Mouse (Mus musculus) kidney, embryonic 15.5 days (tissue): ENCODE results near the gene Nrip1. TPM values are rescaled to one million over a fixed set of nuclear protein-coding genes. Genes with fewer than 3 reads are reported as not detected.

Experiments
- ATAC-seq: fragments of 200-750 bp; cut with Nextera tagmentation; replicated peaks from 2 replicates; pipeline ENCODE4 v1.8.0; 2017; ENCODE audit warnings: moderate TSS enrichment; ENCODE audit not compliant: low FRiP score
- H3K27ac ChIP-seq: fragments of 300-500 bp; sonication (generic); 2 replicates; pipeline ENCODE4 v1.5.1; 2015; ENCODE audit warnings: mild to moderate bottlenecking, inconsistent platforms
- H3K27me3 ChIP-seq: fragments of 300-500 bp; sonication (generic); 2 replicates; pipeline ENCODE4 v1.6.1; 2015; ENCODE audit warnings: inconsistent platforms
- H3K36me3 ChIP-seq: fragments of 300-500 bp; sonication (generic); 2 replicates; pipeline ENCODE4 v1.6.1; 2015; ENCODE audit warnings: inconsistent platforms
- H3K4me1 ChIP-seq: fragments of 300-500 bp; sonication (generic); 2 replicates; pipeline ENCODE4 v1.6.1; 2015; ENCODE audit warnings: inconsistent platforms
- H3K4me2 ChIP-seq: fragments of 300-500 bp; sonication (generic); 2 replicates; pipeline ENCODE4 v1.6.1; 2015; ENCODE audit warnings: moderate library complexity, mild to moderate bottlenecking, inconsistent platforms
- H3K4me3 ChIP-seq: fragments of 300-500 bp; sonication (generic); replicated peaks from 2 replicates; pipeline ENCODE4 v1.5.1; 2015; ENCODE audit warnings: mild to moderate bottlenecking, inconsistent platforms
- H3K9ac ChIP-seq: fragments of 300-500 bp; sonication (generic); 2 replicates; pipeline ENCODE4 v1.6.1; 2015; ENCODE audit warnings: mild to moderate bottlenecking, inconsistent platforms
- H3K9me3 ChIP-seq: fragments of 300-500 bp; sonication (generic); replicated peaks from 2 replicates; pipeline ENCODE4 v1.6.1; 2016; ENCODE audit warnings: inconsistent platforms
- WGBS: fragments of 180-500 bp; shearing (Covaris S2); methylation state at CpG from one replicate; pipeline ENCODE4 v1.1.7; 2015; ENCODE audit warnings: mixed read lengths; 5-methylcytosine and 5-hydroxymethylcytosine counted together
- polyA plus RNA-seq: library from polyadenylated mRNA; unstranded; fragments of >200 nt; fragmentation: Nextera tagmentation; extraction: Ambion mirVana; gene quantifications from 2 replicates; pipeline ENCODE4 v1.2.1, GENCODE M21; 2015

Gene Nrip1
- polyA plus RNA-seq, 1 experiment from 2014 or later: 55.0 TPM

DNA sequence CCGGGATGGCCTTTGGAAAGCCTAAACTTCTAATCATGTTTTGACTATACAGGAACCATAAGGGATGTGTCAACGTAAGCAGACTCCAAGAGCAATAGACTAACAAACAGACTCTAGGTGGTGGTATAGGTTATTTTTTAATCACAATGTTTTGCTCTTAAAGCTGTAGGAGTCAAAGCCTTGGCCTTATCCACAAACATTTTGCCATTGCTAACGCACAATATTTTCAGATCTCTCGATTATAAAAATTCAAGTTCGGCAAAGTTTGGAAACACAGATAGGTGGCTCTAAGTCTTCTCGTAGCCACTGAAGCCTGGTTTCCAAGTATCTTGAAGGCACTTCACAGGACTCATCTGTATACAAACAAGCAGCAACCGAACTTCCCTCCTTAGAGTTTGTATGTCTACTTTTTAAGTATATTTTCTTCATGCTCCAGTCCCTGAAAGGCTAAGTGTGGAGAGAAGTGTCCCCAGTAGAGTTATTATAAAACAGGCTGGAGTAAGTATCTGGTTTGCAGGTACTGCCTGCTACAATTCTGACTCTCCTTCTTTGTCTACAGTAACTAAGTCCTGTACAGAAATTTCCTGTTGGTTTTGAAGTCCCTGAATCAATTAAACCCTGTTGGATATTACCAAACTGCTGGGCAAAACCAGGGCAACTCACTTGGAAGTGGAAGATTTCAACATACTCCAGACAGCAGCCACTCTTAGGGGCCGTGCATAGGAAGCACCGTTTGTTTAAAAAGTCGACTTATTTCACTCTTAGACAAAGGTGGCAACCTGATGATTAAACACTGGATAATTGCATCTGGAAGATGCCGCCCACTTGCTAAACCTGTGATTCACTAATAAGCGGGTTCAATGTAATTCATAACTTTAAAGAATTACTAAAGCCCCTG, 2.7 kb downstream of the Nrip1 start:
- Histone ChIP-seq H3K9me3 (no peaks in the 10 kb centered on the region), H3K4me2 (peak overlapping the region; percentile 58), H3K27me3 (no peaks in the 10 kb centered on the region), H3K27ac (peak overlapping the region; percentile 99), H3K36me3 (peaks cover 9% of the 10 kb centered on the region; the same call in 1 of the 2 replicates), H3K4me3 (peak overlapping the region; percentile 94), H3K9ac (peak overlapping the region; percentile 97), H3K4me1 (peaks cover 53% of the 10 kb centered on the region)
- WGBS: 20% methylated on average over 12 of the region's 12 CpGs
- ATAC-seq: no peak

DNA sequence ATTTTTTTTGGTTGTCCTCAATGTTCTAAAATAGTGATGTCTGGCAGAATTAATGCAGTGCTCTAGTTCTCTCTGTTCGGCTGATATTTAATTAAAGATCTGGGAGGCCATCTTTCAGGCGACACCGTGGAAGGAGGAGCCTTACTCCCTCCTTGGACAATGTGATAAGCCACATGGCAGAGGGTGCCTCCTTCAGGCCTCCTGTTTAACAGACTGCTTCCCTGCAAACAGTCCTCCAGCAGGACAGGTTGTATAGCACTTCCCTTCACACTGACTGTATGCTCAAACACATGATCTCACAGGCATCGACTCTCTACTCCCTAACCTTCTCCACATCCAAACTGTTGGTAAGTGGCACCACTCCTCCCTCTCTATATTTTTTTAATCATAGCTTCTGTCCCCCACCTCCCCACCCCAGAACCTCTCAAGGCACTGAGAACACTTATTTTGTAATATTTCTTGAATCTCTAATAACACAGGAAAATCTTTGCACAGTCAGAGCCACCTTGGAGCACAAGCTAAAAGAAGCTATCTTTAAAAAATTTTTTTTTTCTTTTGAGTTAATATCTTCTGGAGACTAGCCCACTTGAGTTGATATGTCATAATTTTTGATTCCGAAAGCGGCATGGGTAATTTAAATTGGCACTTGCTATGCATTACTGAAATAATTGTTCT, 3.4 kb downstream of the Nrip1 start:
- Histone ChIP-seq H3K9ac (0 out of 2 replicates have a peak overlapping the region, but pooled peaks have one; percentile 7), H3K36me3 (peaks cover 9% of the 10 kb centered on the region; the same call in 1 of the 2 replicates), H3K27ac (peak overlapping the region; percentile 99; the same call in 1 of the 2 replicates), H3K4me1 (peaks cover 61% of the 10 kb centered on the region), H3K9me3 (no peaks in the 10 kb centered on the region), H3K27me3 (no peaks in the 10 kb centered on the region), H3K4me3 (peak overlapping the region; percentile 94), H3K4me2 (peak overlapping the region; percentile 58)
- WGBS: 19% methylated on average over 6 of the region's 6 CpGs
- peak; percentile 30; the same call in 1 of the 2 replicates for ATAC-seq

DNA sequence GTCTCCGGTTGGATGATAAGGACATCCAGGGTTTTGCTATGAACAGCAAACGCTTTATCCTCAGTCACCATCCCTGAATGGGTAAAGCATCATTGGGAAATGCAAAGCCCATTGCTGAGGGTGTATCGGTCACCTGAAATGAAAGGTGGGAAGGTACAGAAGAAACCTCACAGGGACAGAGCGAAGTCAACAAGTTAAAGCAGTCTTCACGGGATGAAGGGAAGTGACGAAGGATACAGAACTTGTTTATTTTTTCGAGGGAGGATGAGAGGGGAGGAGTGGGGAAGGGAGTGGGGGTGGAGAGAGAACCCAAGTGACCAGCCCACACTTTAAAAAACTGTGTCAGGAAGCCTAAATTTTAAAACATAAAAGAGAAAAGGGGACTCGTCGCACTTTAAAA, 4.4 kb downstream of the Nrip1 start:
- H3K27me3 ChIP-seq: no peaks in the 10 kb centered on the region
- peak overlapping the region; percentile 12; the same call in 1 of the 2 replicates for H3K4me2 ChIP-seq
- H3K36me3 ChIP-seq: peaks cover 9% of the 10 kb centered on the region; the same call in 1 of the 2 replicates
- H3K4me1 ChIP-seq: peaks cover 70% of the 10 kb centered on the region
- ATAC-seq: no peak
- H3K9ac ChIP-seq: no peak overlapping the region
- no peaks in the 10 kb centered on the region for H3K9me3 ChIP-seq
- H3K27ac ChIP-seq: no peak overlapping the region
- 55% methylated on average over 9 of the region's 9 CpGs for WGBS
- H3K4me3 ChIP-seq: no peak overlapping the region

DNA sequence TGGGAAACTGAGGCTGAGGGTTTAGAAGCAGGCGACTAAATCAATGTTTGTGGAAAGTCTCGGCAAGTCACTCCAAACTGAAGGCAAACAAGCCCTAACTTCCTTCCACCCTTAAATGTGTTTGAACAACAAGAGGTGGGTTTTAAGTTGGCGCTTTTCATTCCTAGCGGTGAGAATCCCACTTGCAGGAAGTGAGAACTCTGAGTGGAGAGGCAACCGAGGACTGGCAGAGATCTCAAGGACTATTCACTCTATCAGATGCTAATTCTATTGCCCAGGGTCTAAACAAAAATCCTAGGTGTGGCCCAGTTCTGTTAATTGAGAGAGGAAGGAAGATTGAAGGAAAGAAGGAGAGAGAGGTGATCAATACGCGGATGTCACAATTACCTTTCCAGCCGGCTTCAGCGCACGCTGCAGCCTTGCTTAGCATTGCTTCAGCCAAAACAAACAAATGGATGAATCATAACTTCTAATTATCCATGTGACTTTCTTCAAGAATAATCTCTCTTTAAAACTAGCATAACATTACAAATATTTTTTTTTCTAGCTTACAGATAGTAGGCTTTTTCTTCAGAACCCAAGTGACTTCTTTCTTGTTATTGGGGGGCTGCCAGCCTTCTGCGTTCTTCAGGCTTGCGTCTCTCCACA, 6.2 kb downstream of the Nrip1 start:
- peaks cover 72% of the 10 kb centered on the region for H3K4me1 ChIP-seq
- peaks cover 9% of the 10 kb centered on the region; the same call in 1 of the 2 replicates for H3K36me3 ChIP-seq
- ATAC-seq: no peak
- H3K27me3 ChIP-seq: no peaks in the 10 kb centered on the region
- H3K9ac ChIP-seq: no peak overlapping the region
- no peaks in the 10 kb centered on the region for H3K9me3 ChIP-seq
- no peak overlapping the region for H3K4me2 ChIP-seq
- H3K27ac ChIP-seq: no peak overlapping the region
- H3K4me3 ChIP-seq: no peak overlapping the region
- WGBS: 79% methylated on average over 12 of the region's 12 CpGs

DNA sequence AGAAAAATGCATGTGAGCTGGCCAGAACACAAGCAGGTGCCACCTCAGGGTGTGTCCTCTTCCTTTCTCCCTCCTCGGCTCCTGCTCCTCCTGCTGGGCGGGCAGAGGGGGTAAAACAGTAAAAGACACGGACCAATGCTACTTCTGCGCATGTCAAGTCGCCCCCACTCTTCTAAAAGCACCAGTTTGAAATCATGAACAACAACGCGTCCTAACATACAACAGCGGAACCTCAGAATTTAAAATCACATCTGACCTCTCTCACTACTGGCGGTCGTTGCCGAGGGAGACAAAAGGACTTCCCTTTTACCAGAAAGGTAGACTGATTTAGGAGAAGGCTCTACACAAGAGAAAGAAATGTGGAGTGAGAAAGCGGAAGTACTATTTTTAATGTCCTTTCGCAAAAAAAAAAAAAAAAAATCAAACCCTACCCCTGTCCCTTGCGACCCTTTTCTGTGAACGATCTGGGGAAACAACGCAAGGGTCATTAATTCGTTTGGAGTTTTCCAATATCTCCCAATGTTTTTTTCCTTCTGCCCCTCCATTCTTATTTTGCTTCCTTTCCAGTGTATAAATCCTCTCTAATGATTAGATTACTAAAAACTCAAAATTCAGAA, 7.7 kb downstream of the Nrip1 start:
- Histone ChIP-seq H3K27me3 (no peaks in the 10 kb centered on the region), H3K9ac (no peak overlapping the region), H3K27ac (0 out of 2 replicates have a peak overlapping the region, but pooled peaks have one; percentile 60), H3K4me1 (peaks cover 68% of the 10 kb centered on the region), H3K4me3 (no peak overlapping the region), H3K36me3 (peaks cover 9% of the 10 kb centered on the region; the same call in 1 of the 2 replicates), H3K9me3 (no peaks in the 10 kb centered on the region), H3K4me2 (no peak overlapping the region)
- WGBS: 65% methylated on average over 17 of the region's 17 CpGs
- ATAC-seq: no peak

DNA sequence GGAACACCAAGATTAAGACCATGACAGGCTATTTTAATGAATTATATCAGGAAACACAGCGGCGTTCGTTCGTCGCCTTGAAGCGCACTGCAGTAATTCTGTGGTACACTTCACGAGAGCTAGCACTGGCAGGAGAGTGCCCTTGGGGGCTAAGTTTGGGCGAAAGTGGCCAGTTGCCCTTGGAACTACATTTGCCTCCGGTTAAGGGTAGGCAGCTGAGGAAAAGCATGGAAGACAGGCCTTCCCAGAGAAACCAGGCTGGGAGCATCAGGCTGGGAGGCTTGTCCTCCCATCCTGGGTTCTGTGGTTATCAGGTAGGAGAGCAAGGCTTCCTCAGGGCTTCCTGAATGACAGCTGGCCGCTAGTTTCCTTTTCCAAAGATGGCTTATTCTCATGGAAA, 8.4 kb downstream of the Nrip1 start:
- Histone ChIP-seq H3K9me3 (no peaks in the 10 kb centered on the region), H3K27me3 (no peaks in the 10 kb centered on the region), H3K4me2 (peak overlapping the region; percentile 12; the same call in 1 of the 2 replicates), H3K36me3 (peaks cover 9% of the 10 kb centered on the region; the same call in 1 of the 2 replicates), H3K27ac (0 out of 2 replicates have a peak overlapping the region, but pooled peaks have one; percentile 60), H3K9ac (peak overlapping the region; percentile 10; the same call in 1 of the 2 replicates), H3K4me3 (no peak overlapping the region), H3K4me1 (peaks cover 65% of the 10 kb centered on the region)
- WGBS: 40% methylated on average over 10 of the region's 10 CpGs
- ATAC-seq: no peak

DNA sequence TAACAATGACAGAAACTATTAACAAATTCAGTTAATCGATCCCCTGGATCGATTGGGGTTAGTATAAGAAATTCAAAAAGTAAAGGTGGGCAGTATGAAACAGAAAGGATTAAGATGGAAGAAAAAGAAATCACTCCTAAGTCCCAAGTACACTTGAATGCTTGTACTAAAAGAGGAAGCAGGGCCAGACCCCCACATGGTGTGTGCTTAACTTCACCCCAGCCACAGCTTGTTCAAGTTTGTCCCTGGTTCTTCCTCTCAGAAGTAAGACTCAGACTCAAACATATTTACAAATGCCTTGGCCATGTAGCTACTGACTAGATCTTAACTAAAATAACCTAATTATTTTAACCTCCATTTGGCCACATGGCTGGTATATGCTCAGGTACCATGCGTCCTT, 10.0 kb downstream of the Nrip1 start:
- peaks cover 9% of the 10 kb centered on the region; the same call in 1 of the 2 replicates for H3K36me3 ChIP-seq
- no peak overlapping the region for H3K4me2 ChIP-seq
- H3K27ac ChIP-seq: no peak overlapping the region
- whole genome bisulfite sequencing: 90% methylated on average over 3 of the region's 3 CpGs
- H3K4me1 ChIP-seq: peaks cover 56% of the 10 kb centered on the region
- H3K9ac ChIP-seq: no peak overlapping the region
- H3K9me3 ChIP-seq: no peaks in the 10 kb centered on the region
- no peaks in the 10 kb centered on the region for H3K27me3 ChIP-seq
- ATAC-seq: no peak
- no peak overlapping the region for H3K4me3 ChIP-seq

DNA sequence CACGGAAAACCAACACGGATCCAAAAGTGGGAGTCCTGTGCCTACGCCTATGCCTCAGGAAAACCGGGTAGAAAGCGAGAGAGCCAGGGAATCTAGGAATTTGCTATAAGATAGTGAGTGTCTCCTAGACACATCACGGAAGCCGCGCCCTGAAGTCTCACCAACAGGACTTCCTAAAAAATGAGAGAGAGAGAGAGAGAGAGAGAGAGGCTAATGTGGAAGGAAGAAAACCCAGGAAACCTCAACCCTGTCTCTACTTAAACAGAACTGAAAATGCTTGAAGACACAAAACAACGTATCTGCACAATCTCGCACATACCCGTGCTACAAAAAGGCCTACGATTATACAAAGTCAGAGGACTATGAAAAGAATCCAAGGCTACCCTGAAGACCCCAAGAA, 10.6 kb downstream of the Nrip1 start:
- peaks cover 57% of the 10 kb centered on the region for H3K4me1 ChIP-seq
- no peak for ATAC-seq

DNA sequence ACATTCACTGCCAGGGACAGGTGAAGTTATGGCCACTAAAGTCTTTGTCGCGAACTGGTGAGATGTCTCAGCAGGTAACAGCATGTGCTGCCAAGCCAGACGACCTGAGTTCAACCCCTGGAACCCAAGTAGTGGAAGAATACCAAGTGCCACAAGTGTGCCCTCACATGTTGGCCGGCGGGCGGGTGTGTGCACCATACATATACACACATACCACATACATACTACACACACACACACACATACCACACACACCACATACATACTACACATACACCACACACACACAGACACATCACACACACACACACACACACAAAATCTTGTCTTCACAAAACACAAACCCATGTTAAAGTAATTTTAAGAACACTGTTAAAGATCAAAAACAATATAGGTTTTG, 13.2 kb downstream of the Nrip1 start:
- Histone ChIP-seq H3K4me2 (no peak overlapping the region), H3K27me3 (no peaks in the 10 kb centered on the region), H3K36me3 (no peaks in the 10 kb centered on the region), H3K4me1 (peaks cover 51% of the 10 kb centered on the region), H3K27ac (no peak overlapping the region), H3K9ac (no peak overlapping the region), H3K4me3 (no peak overlapping the region), H3K9me3 (no peaks in the 10 kb centered on the region)
- ATAC-seq: no peak
- 89% methylated on average over 6 of the region's 6 CpGs for WGBS

More for the DNA sequence above, 10.6 kb downstream of the Nrip1 start:
- WGBS: 91% methylated on average over 12 of the region's 12 CpGs
- no peak overlapping the region for H3K9ac ChIP-seq
- H3K27me3 ChIP-seq: no peaks in the 10 kb centered on the region
- no peak overlapping the region for H3K27ac ChIP-seq
- H3K36me3 ChIP-seq: peaks cover 9% of the 10 kb centered on the region; the same call in 1 of the 2 replicates
- H3K9me3 ChIP-seq: no peaks in the 10 kb centered on the region
- no peak overlapping the region for H3K4me2 ChIP-seq
- no peak overlapping the region for H3K4me3 ChIP-seq

DNA sequence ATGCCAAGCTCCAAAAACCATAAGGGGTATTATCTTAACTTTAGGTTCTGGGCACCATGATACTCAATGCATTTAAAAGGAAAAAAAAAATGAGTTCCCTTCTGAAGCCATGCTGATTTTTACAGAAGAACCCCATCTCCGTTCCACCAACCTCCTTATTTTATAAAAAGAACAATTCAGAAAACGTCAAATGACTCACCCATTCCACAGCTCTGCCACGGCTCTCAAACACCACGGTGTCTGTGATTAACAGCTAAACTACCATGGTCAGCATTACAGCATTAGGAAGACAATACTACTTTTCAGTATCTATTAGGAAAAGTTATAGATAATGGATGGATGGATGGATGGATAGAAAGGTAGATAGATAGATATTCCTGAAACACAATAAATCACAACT, 14.9 kb downstream of the Nrip1 start:
- WGBS: 14% methylated on average over 4 of the region's 4 CpGs
- no peak overlapping the region for H3K9ac ChIP-seq
- no peaks in the 10 kb centered on the region for H3K9me3 ChIP-seq
- ATAC-seq: no peak
- no peaks in the 10 kb centered on the region for H3K27me3 ChIP-seq
- H3K4me1 ChIP-seq: peaks cover 39% of the 10 kb centered on the region
- no peak overlapping the region for H3K27ac ChIP-seq
- no peak overlapping the region for H3K4me3 ChIP-seq
- no peaks in the 10 kb centered on the region for H3K36me3 ChIP-seq
- H3K4me2 ChIP-seq: peak overlapping the region; percentile 45; the same call in 1 of the 2 replicates

DNA sequence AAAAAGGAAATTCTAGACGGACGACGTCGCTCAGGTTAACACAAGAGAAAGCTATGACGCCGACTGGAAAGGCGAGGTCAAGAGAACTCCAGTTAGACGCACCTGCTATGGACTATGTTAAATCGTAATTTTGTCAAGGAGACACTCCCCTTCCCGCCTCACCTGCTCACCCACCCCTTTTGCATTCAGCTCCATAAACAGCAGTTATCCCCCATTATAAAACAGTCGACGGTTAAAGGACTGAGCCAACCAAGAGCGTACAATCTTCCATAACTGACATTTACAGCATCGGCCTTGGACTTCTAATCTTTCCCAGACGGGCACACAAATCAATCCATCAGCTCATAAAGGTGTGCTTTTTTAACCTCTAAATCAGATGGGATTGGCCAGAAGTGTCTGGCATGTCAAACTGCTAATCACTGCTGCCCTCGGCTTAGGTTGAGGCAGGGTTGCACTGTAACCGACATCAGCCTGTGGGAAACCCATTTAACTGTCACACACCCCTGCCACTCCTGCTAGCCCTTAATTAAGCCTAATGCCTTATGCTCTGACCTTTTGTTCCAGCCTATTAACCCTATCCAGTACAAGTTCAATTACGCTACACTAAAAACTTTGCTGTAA, 15.4 kb downstream of the Nrip1 start:
- peak overlapping the region; percentile 45 for H3K4me2 ChIP-seq
- WGBS: 23% methylated on average over 18 of the region's 18 CpGs
- H3K27me3 ChIP-seq: no peaks in the 10 kb centered on the region
- H3K36me3 ChIP-seq: no peaks in the 10 kb centered on the region
- H3K27ac ChIP-seq: no peak overlapping the region
- no peak overlapping the region for H3K4me3 ChIP-seq
- no peaks in the 10 kb centered on the region for H3K9me3 ChIP-seq
- peak; percentile 89 for ATAC-seq
- H3K4me1 ChIP-seq: peaks cover 37% of the 10 kb centered on the region
- no peak overlapping the region for H3K9ac ChIP-seq
